In genomic region chr17:56474831-56475581, GRCm38 (mm10) we compare ENCODE assay signal across 8 mouse cellular contexts. TPM values are rescaled to one million over a fixed set of nuclear protein-coding genes. Genes with fewer than 3 reads are reported as not detected.
DNase-seq lines count a peak whose midpoint lies in the region; ATAC-seq and TF ChIP-seq lines count a peak whose summit lies in the region.

No protein-coding gene starts in this region.

- H3K9ac ChIP-seq in limb, embryonic 15.5 days: peak overlapping the region; percentile 74
- peak overlapping the region; percentile 100 for H3K9ac ChIP-seq in neural tube, embryonic 14.5 days (replicated peaks; ENCODE audit: low read depth, low read length)

- 1% methylated on average over 24 of the region's 24 CpGs for WGBS in thymus, adult 2 months
- under 1% methylated on average over 24 of the region's 24 CpGs for WGBS in hindbrain, embryonic 10.5 days
- WGBS in limb, embryonic 15.5 days: 1% methylated on average over 24 of the region's 24 CpGs
- WGBS in neural tube, embryonic 14.5 days: 2% methylated on average over 24 of the region's 24 CpGs

- H3K27ac ChIP-seq in thymus, adult 2 months (ENCODE audit: control insufficient read depth, insufficient read depth, low read length): no peak overlapping the region
- peak overlapping the region; percentile 98 for H3K27ac ChIP-seq in hindbrain, embryonic 10.5 days
- no peak overlapping the region for H3K27ac ChIP-seq in limb, embryonic 15.5 days
- H3K27ac ChIP-seq in neural tube, embryonic 14.5 days (ENCODE audit: low read depth, low read length): peak overlapping the region; percentile 98

- no peaks in the 10 kb centered on the region for H3K36me3 ChIP-seq in thymus, adult 2 months (ENCODE audit: control insufficient read depth, insufficient read depth, low read length)
- no peaks in the 10 kb centered on the region for H3K36me3 ChIP-seq in hindbrain, embryonic 10.5 days
- no peaks in the 10 kb centered on the region for H3K36me3 ChIP-seq in limb, embryonic 15.5 days
- H3K36me3 ChIP-seq in neural tube, embryonic 14.5 days (ENCODE audit: control insufficient read depth, insufficient read depth, low read length): no peaks in the 10 kb centered on the region

- 0 out of 2 replicates have a peak, but pooled peaks have one; percentile 18 for TF ChIP-seq POLR2A in thymus, adult 2 months (IDR thresholded peaks at IDR 0.05; ENCODE audit: control insufficient read depth, extremely low read depth, insufficient read depth, low read length, poor library complexity)

- peaks cover 36% of the 10 kb centered on the region for H3K27me3 ChIP-seq in thymus, adult 2 months (ENCODE audit: control insufficient read depth, insufficient read depth, low read length)
- peaks cover 86% of the 10 kb centered on the region for H3K27me3 ChIP-seq in hindbrain, embryonic 10.5 days (ENCODE audit: insufficient read depth, poor library complexity, severe bottlenecking)
- peaks cover 52% of the 10 kb centered on the region for H3K27me3 ChIP-seq in limb, embryonic 15.5 days
- H3K27me3 ChIP-seq in neural tube, embryonic 14.5 days (ENCODE audit: control insufficient read depth, insufficient read depth, low read length): peaks cover 5% of the 10 kb centered on the region; the same call in 1 of the 2 replicates

- peaks cover 39% of the 10 kb centered on the region for H3K4me1 ChIP-seq in thymus, adult 2 months (replicated peaks; ENCODE audit: control insufficient read depth, insufficient read depth, low read length)
- peaks cover 77% of the 10 kb centered on the region for H3K4me1 ChIP-seq in hindbrain, embryonic 10.5 days (replicated peaks)
- H3K4me1 ChIP-seq in limb, embryonic 15.5 days: peaks cover 76% of the 10 kb centered on the region
- H3K4me1 ChIP-seq in neural tube, embryonic 14.5 days (ENCODE audit: control insufficient read depth, insufficient read depth, low read length): peaks cover 40% of the 10 kb centered on the region

- ATAC-seq in limb, embryonic 15.5 days (ENCODE audit: insufficient number of reproducible peaks, low FRiP score, low TSS enrichment, low read depth): no peak
- peak; percentile 20 for ATAC-seq in neural tube, embryonic 14.5 days (ENCODE audit: low read depth)

- no peak for DNase-seq in thymus, adult 2 months
- no peak for DNase-seq in thymus, adult 18-20 months
- peak; percentile 88 for DNase-seq in embryo, embryonic 11 days
- peak; percentile 88 for DNase-seq in hindbrain, embryonic 10.5 days (ENCODE audit: low spot score)
- DNase-seq in adrenal gland, postnatal 10 days: no peak
- DNase-seq in spleen, postnatal 10 days (ENCODE audit: low spot score in 2 of 2): no peak

- peaks cover 6% of the 10 kb centered on the region; the same call in 1 of the 2 replicates for H3K9me3 ChIP-seq in hindbrain, embryonic 10.5 days
- no peaks in the 10 kb centered on the region for H3K9me3 ChIP-seq in limb, embryonic 15.5 days
- no peaks in the 10 kb centered on the region for H3K9me3 ChIP-seq in neural tube, embryonic 14.5 days (ENCODE audit: control insufficient read depth, low read length)

- H3K4me2 ChIP-seq in limb, embryonic 15.5 days: peak overlapping the region; percentile 93
- peak overlapping the region; percentile 98 for H3K4me2 ChIP-seq in neural tube, embryonic 14.5 days (ENCODE audit: low read depth, low read length)

- peak overlapping the region; percentile 63 for H3K4me3 ChIP-seq in thymus, adult 2 months (ENCODE audit: control insufficient read depth, insufficient read depth, low read length)
- peak overlapping the region; percentile 98 for H3K4me3 ChIP-seq in hindbrain, embryonic 10.5 days
- H3K4me3 ChIP-seq in limb, embryonic 15.5 days: peak overlapping the region; percentile 66
- peak overlapping the region; percentile 62 for H3K4me3 ChIP-seq in neural tube, embryonic 14.5 days (ENCODE audit: low read depth, low read length)

- no peak for TF ChIP-seq CTCF in thymus, adult 2 months (IDR thresholded peaks at IDR 0.05; ENCODE audit: borderline replicate concordance, control insufficient read depth, extremely low read depth, insufficient read depth, low read length, poor library complexity)

RNA-seq across cellular contexts. Expression of gene Ptprs, which starts 1.3 kb away (rescaled TPM):
- polyA plus RNA-seq in thymus, adult 2 months (2012; rRNA removed): 235 and 305 TPM in 2 replicates
- 109 and 172 TPM in 2 replicates for polyA plus RNA-seq in hindbrain, embryonic 10.5 days (2016; fragmentation: Nextera tagmentation; extraction: Ambion mirVana)
- 85.4 and 96.3 TPM in 2 replicates for polyA plus RNA-seq in limb, embryonic 15.5 days (2015; fragmentation: Nextera tagmentation; extraction: Ambion mirVana)
- 255 and 266 TPM in 2 replicates for polyA plus RNA-seq in neural tube, embryonic 14.5 days (2014; fragmentation: Nextera tagmentation; extraction: Ambion mirVana)
- 100 to 1,000 TPM in 1 of 2 experiments, 10 to 100 TPM in 1; 77.1 to 106 TPM for total RNA-seq in adrenal gland, postnatal 10 days (2021)

RNA-seq across cellular contexts. Expression of gene Znrf4, which starts 37.2 kb away (rescaled TPM):
- polyA plus RNA-seq in thymus, adult 2 months (2012; rRNA removed): 0.67 TPM in 1 of 2 replicates, not detected in the other
- not detected in 2 replicates for polyA plus RNA-seq in hindbrain, embryonic 10.5 days (2016; fragmentation: Nextera tagmentation; extraction: Ambion mirVana)
- polyA plus RNA-seq in limb, embryonic 15.5 days (2015; fragmentation: Nextera tagmentation; extraction: Ambion mirVana): not detected in 2 replicates
- polyA plus RNA-seq in neural tube, embryonic 14.5 days (2014; fragmentation: Nextera tagmentation; extraction: Ambion mirVana): not detected in 2 replicates
- total RNA-seq in adrenal gland, postnatal 10 days (2021): not detected

Comparison
In these comparisons a context has a peak if more than half of its experiments do, and no peak if none do; other contexts are left out.
1. DNase-seq: peak in embryo, embryonic 11 days (single experiment) and hindbrain, embryonic 10.5 days (single experiment); none in thymus, adult 2 months (single experiment), thymus, adult 18-20 months (0 of 2), adrenal gland, postnatal 10 days (single experiment) and spleen, postnatal 10 days (0 of 2).
2. H3K27ac ChIP-seq: peak in hindbrain, embryonic 10.5 days (single experiment) and neural tube, embryonic 14.5 days (single experiment); none in thymus, adult 2 months (single experiment) and limb, embryonic 15.5 days (single experiment).
3. Peak in every context shown above with its lines, with median percentiles within 50 percentile points of each other: H3K4me3 ChIP-seq.